Mouse (Mus musculus): ENCODE data around the gene Pfdn2. TPM values are rescaled to one million over a fixed set of nuclear protein-coding genes. Genes with fewer than 3 reads are reported as not detected.

Gene Pfdn2
- polyA plus RNA-seq, 1 experiment from 2014 or later: 68.3 TPM

GRCm38 (mm10) chr1:171343922-171344677 lies 1.4 kb upstream of the Pfdn2 start:
- no peak overlapping the region for H3K4me2 ChIP-seq (ENCODE audit: low read depth, severe bottlenecking)
- H3K4me3 ChIP-seq (ENCODE audit: low read depth, low read length): peak overlapping the region; percentile 88; the same call in 1 of the 2 replicates
- H3K9ac ChIP-seq (ENCODE audit: low read length): no peak overlapping the region
- 0 out of 2 replicates have a peak, but pooled peaks have one; percentile 10 for ATAC-seq (ENCODE audit: insufficient number of reproducible peaks, low FRiP score, low TSS enrichment, low read depth)
- H3K27me3 ChIP-seq (ENCODE audit: control insufficient read depth, insufficient read depth, low read length): no peaks in the 10 kb centered on the region
- 81% methylated on average over 9 of the region's 9 CpGs for WGBS
- peaks cover 3% of the 10 kb centered on the region; the same call in 1 of the 2 replicates for H3K4me1 ChIP-seq (ENCODE audit: control insufficient read depth, insufficient read depth, low read length)
- peak; percentile 30 for DNase-seq (ENCODE audit: low spot score)
- H3K9me3 ChIP-seq (ENCODE audit: control insufficient read depth, low read length): no peaks in the 10 kb centered on the region
- H3K36me3 ChIP-seq (ENCODE audit: control insufficient read depth, insufficient read depth, low read length): peaks cover 14% of the 10 kb centered on the region
- H3K27ac ChIP-seq (replicated peaks; ENCODE audit: low read depth, low read length): no peak overlapping the region

- peak overlapping the region; percentile 73 for H3K4me2 ChIP-seq (ENCODE audit: low read depth, severe bottlenecking)
- WGBS: 78% methylated on average over 9 of the region's 9 CpGs
- ATAC-seq (ENCODE audit: insufficient number of reproducible peaks, low FRiP score, low TSS enrichment, low read depth) (no peak), DNase-seq (ENCODE audit: low spot score) (no peak)
- H3K9ac ChIP-seq (ENCODE audit: low read length): no peak overlapping the region; the same call in 1 of the 2 replicates
- no peaks in the 10 kb centered on the region for H3K27me3 ChIP-seq (ENCODE audit: control insufficient read depth, insufficient read depth, low read length)
- no peak overlapping the region for H3K27ac ChIP-seq (replicated peaks; ENCODE audit: low read depth, low read length)
- peaks cover 3% of the 10 kb centered on the region; the same call in 1 of the 2 replicates for H3K4me1 ChIP-seq (ENCODE audit: control insufficient read depth, insufficient read depth, low read length)
- H3K4me3 ChIP-seq (ENCODE audit: low read depth, low read length): peak overlapping the region; percentile 88
- H3K36me3 ChIP-seq (ENCODE audit: control insufficient read depth, insufficient read depth, low read length): peaks cover 14% of the 10 kb centered on the region
- no peaks in the 10 kb centered on the region for H3K9me3 ChIP-seq (ENCODE audit: control insufficient read depth, low read length)
Observed at GRCm38 (mm10) chr1:171344715-171345114, 755 bp upstream of the Pfdn2 start.

GRCm38 (mm10) chr1:171346095-171346450 lies 603 bp downstream of the Pfdn2 start:
- Histone ChIP-seq H3K4me1 (ENCODE audit: control insufficient read depth, insufficient read depth, low read length) (peaks cover 3% of the 10 kb centered on the region; the same call in 1 of the 2 replicates), H3K36me3 (ENCODE audit: control insufficient read depth, insufficient read depth, low read length) (peaks cover 10% of the 10 kb centered on the region), H3K9me3 (ENCODE audit: control insufficient read depth, low read length) (no peaks in the 10 kb centered on the region), H3K4me2 (ENCODE audit: low read depth, severe bottlenecking) (peak overlapping the region; percentile 73), H3K4me3 (ENCODE audit: low read depth, low read length) (peak overlapping the region; percentile 88), H3K27me3 (ENCODE audit: control insufficient read depth, insufficient read depth, low read length) (no peaks in the 10 kb centered on the region), H3K27ac (replicated peaks; ENCODE audit: low read depth, low read length) (no peak overlapping the region), H3K9ac (ENCODE audit: low read length) (peak overlapping the region; percentile 86)
- under 1% methylated on average over 14 of the region's 14 CpGs for WGBS
- ATAC-seq (ENCODE audit: insufficient number of reproducible peaks, low FRiP score, low TSS enrichment, low read depth) (peak; percentile 10; the same call in 1 of the 2 replicates), DNase-seq (ENCODE audit: low spot score) (no peak)

GRCm38 (mm10) chr1:171348665-171349064 lies 3.2 kb downstream of the Pfdn2 start:
- ATAC-seq (ENCODE audit: insufficient number of reproducible peaks, low FRiP score, low TSS enrichment, low read depth) (no peak), DNase-seq (ENCODE audit: low spot score) (no peak)
- H3K4me3 ChIP-seq (ENCODE audit: low read depth, low read length): no peak overlapping the region
- H3K36me3 ChIP-seq (ENCODE audit: control insufficient read depth, insufficient read depth, low read length): no peaks in the 10 kb centered on the region
- H3K4me2 ChIP-seq (ENCODE audit: low read depth, severe bottlenecking): no peak overlapping the region
- H3K27me3 ChIP-seq (ENCODE audit: control insufficient read depth, insufficient read depth, low read length): no peaks in the 10 kb centered on the region
- peaks cover 3% of the 10 kb centered on the region; the same call in 1 of the 2 replicates for H3K4me1 ChIP-seq (ENCODE audit: control insufficient read depth, insufficient read depth, low read length)
- no peaks in the 10 kb centered on the region for H3K9me3 ChIP-seq (ENCODE audit: control insufficient read depth, low read length)
- H3K9ac ChIP-seq (ENCODE audit: low read length): no peak overlapping the region
- 95% methylated on average over 3 of the region's 3 CpGs for WGBS
- H3K27ac ChIP-seq (replicated peaks; ENCODE audit: low read depth, low read length): no peak overlapping the region

GRCm38 (mm10) chr1:171349210-171349609 lies 3.7 kb downstream of the Pfdn2 start:
- no peak overlapping the region for H3K4me2 ChIP-seq (ENCODE audit: low read depth, severe bottlenecking)
- DNase-seq (ENCODE audit: low spot score) (no peak), ATAC-seq (ENCODE audit: insufficient number of reproducible peaks, low FRiP score, low TSS enrichment, low read depth) (no peak)
- no peak overlapping the region for H3K27ac ChIP-seq (replicated peaks; ENCODE audit: low read depth, low read length)
- H3K4me1 ChIP-seq (ENCODE audit: control insufficient read depth, insufficient read depth, low read length): peaks cover 3% of the 10 kb centered on the region; the same call in 1 of the 2 replicates
- H3K4me3 ChIP-seq (ENCODE audit: low read depth, low read length): no peak overlapping the region
- no peak overlapping the region for H3K9ac ChIP-seq (ENCODE audit: low read length)
- 93% methylated on average over 2 of the region's 2 CpGs for WGBS
- no peaks in the 10 kb centered on the region for H3K27me3 ChIP-seq (ENCODE audit: control insufficient read depth, insufficient read depth, low read length)
- H3K36me3 ChIP-seq (ENCODE audit: control insufficient read depth, insufficient read depth, low read length): no peaks in the 10 kb centered on the region
- H3K9me3 ChIP-seq (ENCODE audit: control insufficient read depth, low read length): no peaks in the 10 kb centered on the region

- Histone ChIP-seq H3K4me1 (ENCODE audit: control insufficient read depth, insufficient read depth, low read length) (peaks cover 5% of the 10 kb centered on the region), H3K4me3 (ENCODE audit: low read depth, low read length) (no peak overlapping the region), H3K4me2 (ENCODE audit: low read depth, severe bottlenecking) (no peak overlapping the region), H3K27ac (replicated peaks; ENCODE audit: low read depth, low read length) (no peak overlapping the region), H3K9ac (ENCODE audit: low read length) (no peak overlapping the region), H3K27me3 (ENCODE audit: control insufficient read depth, insufficient read depth, low read length) (no peaks in the 10 kb centered on the region), H3K36me3 (ENCODE audit: control insufficient read depth, insufficient read depth, low read length) (no peaks in the 10 kb centered on the region), H3K9me3 (ENCODE audit: control insufficient read depth, low read length) (no peaks in the 10 kb centered on the region; the same call in 1 of the 2 replicates)
- 81% methylated on average over 5 of the region's 5 CpGs for WGBS
- peak; percentile 53 for DNase-seq (ENCODE audit: low spot score)
- no peak for ATAC-seq (ENCODE audit: insufficient number of reproducible peaks, low FRiP score, low TSS enrichment, low read depth)
Observed at GRCm38 (mm10) chr1:171355812-171356340, 10.4 kb downstream of the Pfdn2 start.

- H3K4me1 ChIP-seq (ENCODE audit: control insufficient read depth, insufficient read depth, low read length): peaks cover 5% of the 10 kb centered on the region
- no peaks in the 10 kb centered on the region for H3K27me3 ChIP-seq (ENCODE audit: control insufficient read depth, insufficient read depth, low read length)
- no peak overlapping the region for H3K4me2 ChIP-seq (ENCODE audit: low read depth, severe bottlenecking)
- H3K9me3 ChIP-seq (ENCODE audit: control insufficient read depth, low read length): no peaks in the 10 kb centered on the region; the same call in 1 of the 2 replicates
- DNase-seq (ENCODE audit: low spot score) (no peak), ATAC-seq (ENCODE audit: insufficient number of reproducible peaks, low FRiP score, low TSS enrichment, low read depth) (no peak)
- H3K36me3 ChIP-seq (ENCODE audit: control insufficient read depth, insufficient read depth, low read length): no peaks in the 10 kb centered on the region
- 83% methylated on average over 2 of the region's 2 CpGs for WGBS
- no peak overlapping the region for H3K9ac ChIP-seq (ENCODE audit: low read length)
- no peak overlapping the region for H3K4me3 ChIP-seq (ENCODE audit: low read depth, low read length)
- H3K27ac ChIP-seq (replicated peaks; ENCODE audit: low read depth, low read length): no peak overlapping the region
Observed at GRCm38 (mm10) chr1:171356814-171357213, 11.3 kb downstream of the Pfdn2 start.

- ATAC-seq (ENCODE audit: insufficient number of reproducible peaks, low FRiP score, low TSS enrichment, low read depth) (no peak), DNase-seq (ENCODE audit: low spot score) (no peak)
- 76% methylated on average over 4 of the region's 4 CpGs for WGBS
- no peak overlapping the region for H3K4me3 ChIP-seq (ENCODE audit: low read depth, low read length)
- H3K9me3 ChIP-seq (ENCODE audit: control insufficient read depth, low read length): no peaks in the 10 kb centered on the region; the same call in 1 of the 2 replicates
- H3K4me1 ChIP-seq (ENCODE audit: control insufficient read depth, insufficient read depth, low read length): peaks cover 5% of the 10 kb centered on the region
- no peaks in the 10 kb centered on the region for H3K27me3 ChIP-seq (ENCODE audit: control insufficient read depth, insufficient read depth, low read length)
- H3K4me2 ChIP-seq (ENCODE audit: low read depth, severe bottlenecking): no peak overlapping the region
- H3K9ac ChIP-seq (ENCODE audit: low read length): no peak overlapping the region
- no peaks in the 10 kb centered on the region for H3K36me3 ChIP-seq (ENCODE audit: control insufficient read depth, insufficient read depth, low read length)
- no peak overlapping the region for H3K27ac ChIP-seq (replicated peaks; ENCODE audit: low read depth, low read length)
Observed at GRCm38 (mm10) chr1:171358421-171358820, 13.0 kb downstream of the Pfdn2 start.
